Mouse (Mus musculus) ES-CJ7 (cell line): Measurements from ENCODE around the gene Gm9922.

Experiments used
- DNase-seq: peaks from one replicate; pipeline ENCODE4 v3.0.0; 2011; ENCODE audit warnings: low read depth, low spot score

The Gm9922 gene

GRCm38 (mm10) chr14:101729237-101729971, at the start of gene Gm9922, which contains the start of gene Lmo7:
Gm9922 (minus strand) TSS chr14:101729814.
Lmo7 (plus strand) TSS chr14:101729957.
- peak; percentile 80 for DNase-seq

GRCm38 (mm10) chr14:101778426-101778825, 48.8 kb upstream of the Gm9922 start:
- peak; percentile 74 for DNase-seq

GRCm38 (mm10) chr14:101777129-101777493, 47.5 kb upstream of the Gm9922 start:
- DNase-seq = peak; percentile 44

- peak; percentile 56 for DNase-seq
Measured at GRCm38 (mm10) chr14:101776296-101777128, 46.9 kb upstream of the Gm9922 start.

GRCm38 (mm10) chr14:101774631-101775030, 45.0 kb upstream of the Gm9922 start:
- peak; percentile 49 for DNase-seq

- no peak for DNase-seq
Measured at GRCm38 (mm10) chr14:101771756-101772155, 42.1 kb upstream of the Gm9922 start.

- DNase-seq = no peak
Measured at GRCm38 (mm10) chr14:101771336-101771735, 41.7 kb upstream of the Gm9922 start.

GRCm38 (mm10) chr14:101763762-101764295, 34.2 kb upstream of the Gm9922 start:
- no peak for DNase-seq

GRCm38 (mm10) chr14:101762267-101762666, 32.7 kb upstream of the Gm9922 start:
- DNase-seq = no peak

- DNase-seq = no peak
Measured at GRCm38 (mm10) chr14:101755425-101755824, 25.8 kb upstream of the Gm9922 start.

- DNase-seq = no peak
Measured at GRCm38 (mm10) chr14:101750910-101751309, 21.3 kb upstream of the Gm9922 start.

GRCm38 (mm10) chr14:101748436-101748835, 18.8 kb upstream of the Gm9922 start:
- no peak for DNase-seq

- DNase-seq = no peak
Measured at GRCm38 (mm10) chr14:101747811-101748210, 18.2 kb upstream of the Gm9922 start.

- no peak for DNase-seq
Measured at GRCm38 (mm10) chr14:101746635-101747034, 17.0 kb upstream of the Gm9922 start.

- peak; percentile 30 for DNase-seq
Measured at GRCm38 (mm10) chr14:101737501-101737900, 7.9 kb upstream of the Gm9922 start.

GRCm38 (mm10) chr14:101733542-101734303, 4.1 kb upstream of the Gm9922 start:
- no peak for DNase-seq

- peak; percentile 19 for DNase-seq
Measured at GRCm38 (mm10) chr14:101729972-101730692, 518 bp upstream of the Gm9922 start.

GRCm38 (mm10) chr14:101714414-101714813, 15.2 kb downstream of the Gm9922 start:
- DNase-seq = no peak

- no peak for DNase-seq
Measured at GRCm38 (mm10) chr14:101707088-101707487, 22.5 kb downstream of the Gm9922 start.

GRCm38 (mm10) chr14:101704479-101704878, 25.1 kb downstream of the Gm9922 start:
- no peak for DNase-seq

- DNase-seq = no peak
Measured at GRCm38 (mm10) chr14:101688406-101688805, 41.2 kb downstream of the Gm9922 start.
